Mouse (Mus musculus): ENCODE data around the gene Atxn7. TPM values are rescaled to one million over a fixed set of nuclear protein-coding genes. Genes with fewer than 3 reads are reported as not detected.

Atxn7 gene
- polyA plus RNA-seq, 1 experiment from 2014 or later, result 2.7 TPM

DNA sequence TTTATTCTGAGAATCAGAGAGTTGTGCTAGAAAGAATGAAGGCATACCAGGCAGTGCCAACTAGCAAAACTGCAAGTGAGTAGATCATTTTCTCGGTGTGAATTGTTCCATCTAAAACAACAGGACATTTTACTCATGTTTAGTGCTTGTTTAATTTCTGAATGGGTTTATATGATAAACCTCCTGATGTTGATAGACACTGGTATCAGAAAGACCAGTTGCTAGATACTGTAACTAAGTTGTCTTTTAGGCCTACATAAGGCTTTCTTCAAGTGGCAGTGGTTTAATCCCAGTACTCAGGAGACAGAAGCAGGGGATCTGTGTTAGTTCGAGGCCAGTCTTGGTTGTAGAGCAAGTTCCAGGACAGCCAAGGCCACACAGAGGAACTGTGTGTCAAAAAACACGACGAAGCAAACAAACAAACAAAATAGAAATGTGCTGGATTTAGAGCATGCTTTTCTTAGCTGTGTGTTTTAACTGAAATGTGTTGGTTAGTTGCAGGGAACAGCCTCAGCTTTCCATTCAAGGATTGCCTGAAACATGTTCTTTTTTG is 125.5 kb downstream of the Atxn7 start:
- H3K36me3 ChIP-seq (ENCODE audit: control insufficient read depth, insufficient read depth), result peaks cover 19% of the 10 kb centered on the region
- WGBS, result 78% methylated on average over 4 of the region's 4 CpGs
- no peak for ATAC-seq (replicated peaks; ENCODE audit: extremely low read depth, insufficient read depth, low FRiP score)
- no peak overlapping the region for H3K9ac ChIP-seq (ENCODE audit: low read length)
- no peaks in the 10 kb centered on the region for H3K27me3 ChIP-seq (ENCODE audit: control insufficient read depth, insufficient read depth, low read length)
- no peak overlapping the region for H3K27ac ChIP-seq (ENCODE audit: low read length)
- no peak overlapping the region for H3K4me3 ChIP-seq (ENCODE audit: low read length)
- no peak overlapping the region for H3K4me2 ChIP-seq (ENCODE audit: low read depth, low read length)
- no peaks in the 10 kb centered on the region for H3K9me3 ChIP-seq (replicated peaks; ENCODE audit: control insufficient read depth, low read length)
- H3K4me1 ChIP-seq (ENCODE audit: control insufficient read depth, insufficient read depth, low read length), result peaks cover 14% of the 10 kb centered on the region

GRCm38 (mm10) chr14:14087348-14087747 is 126.1 kb downstream of the Atxn7 start:
- H3K4me2 ChIP-seq (ENCODE audit: low read depth, low read length), result no peak overlapping the region
- peaks cover 19% of the 10 kb centered on the region for H3K36me3 ChIP-seq (ENCODE audit: control insufficient read depth, insufficient read depth)
- H3K27me3 ChIP-seq (ENCODE audit: control insufficient read depth, insufficient read depth, low read length), result no peaks in the 10 kb centered on the region
- H3K4me1 ChIP-seq (ENCODE audit: control insufficient read depth, insufficient read depth, low read length), result peaks cover 14% of the 10 kb centered on the region
- ATAC-seq (replicated peaks; ENCODE audit: extremely low read depth, insufficient read depth, low FRiP score), result no peak
- H3K4me3 ChIP-seq (ENCODE audit: low read length), result no peak overlapping the region
- 73% methylated on average over 6 of the region's 6 CpGs for WGBS
- H3K9me3 ChIP-seq (replicated peaks; ENCODE audit: control insufficient read depth, low read length), result no peaks in the 10 kb centered on the region
- H3K27ac ChIP-seq (ENCODE audit: low read length), result no peak overlapping the region; the same call in 1 of the 2 replicates
- no peak overlapping the region for H3K9ac ChIP-seq (ENCODE audit: low read length)

- Histone ChIP-seq H3K4me2 (ENCODE audit: low read depth, low read length) (peak overlapping the region; percentile 31; the same call in 1 of the 2 replicates), H3K4me3 (ENCODE audit: low read length) (no peak overlapping the region), H3K27ac (ENCODE audit: low read length) (peak overlapping the region; percentile 60), H3K27me3 (ENCODE audit: control insufficient read depth, insufficient read depth, low read length) (no peaks in the 10 kb centered on the region), H3K4me1 (ENCODE audit: control insufficient read depth, insufficient read depth, low read length) (peaks cover 14% of the 10 kb centered on the region), H3K9ac (ENCODE audit: low read length) (no peak overlapping the region), H3K36me3 (ENCODE audit: control insufficient read depth, insufficient read depth) (peaks cover 21% of the 10 kb centered on the region), H3K9me3 (replicated peaks; ENCODE audit: control insufficient read depth, low read length) (no peaks in the 10 kb centered on the region)
- peak; percentile 74 for ATAC-seq (replicated peaks; ENCODE audit: extremely low read depth, insufficient read depth, low FRiP score)
- WGBS, result 32% methylated on average over 9 of the region's 9 CpGs
Observed at GRCm38 (mm10) chr14:14088016-14088791, 127.0 kb downstream of the Atxn7 start.

DNA sequence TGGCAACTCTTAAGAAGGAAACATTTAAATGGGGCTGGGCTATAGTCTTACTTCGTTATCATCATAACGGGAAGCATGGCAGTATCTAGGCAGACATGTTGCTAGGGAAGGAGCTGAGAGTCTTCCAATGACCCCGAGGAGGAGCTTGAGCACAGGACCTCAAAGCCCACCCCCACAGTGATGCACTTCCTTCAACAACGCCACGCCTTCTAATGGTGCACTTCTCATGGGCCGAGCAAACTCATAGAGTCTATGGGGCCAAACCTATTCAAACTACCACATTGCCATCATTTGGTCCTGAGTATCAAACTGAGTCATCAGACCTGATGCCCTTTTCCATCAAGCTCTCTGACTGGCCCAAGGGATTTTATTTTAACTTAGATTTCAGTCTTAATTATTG is 129.3 kb downstream of the Atxn7 start:
- no peak for ATAC-seq (replicated peaks; ENCODE audit: extremely low read depth, insufficient read depth, low FRiP score)
- H3K9ac ChIP-seq (ENCODE audit: low read length), result no peak overlapping the region
- no peak overlapping the region for H3K4me3 ChIP-seq (ENCODE audit: low read length)
- WGBS, result 92% methylated on average over 6 of the region's 6 CpGs
- peaks cover 24% of the 10 kb centered on the region for H3K36me3 ChIP-seq (ENCODE audit: control insufficient read depth, insufficient read depth)
- no peak overlapping the region for H3K4me2 ChIP-seq (ENCODE audit: low read depth, low read length)
- H3K4me1 ChIP-seq (ENCODE audit: control insufficient read depth, insufficient read depth, low read length), result peaks cover 14% of the 10 kb centered on the region
- H3K27ac ChIP-seq (ENCODE audit: low read length), result no peak overlapping the region
- H3K27me3 ChIP-seq (ENCODE audit: control insufficient read depth, insufficient read depth, low read length), result no peaks in the 10 kb centered on the region
- H3K9me3 ChIP-seq (replicated peaks; ENCODE audit: control insufficient read depth, low read length), result no peaks in the 10 kb centered on the region

DNA sequence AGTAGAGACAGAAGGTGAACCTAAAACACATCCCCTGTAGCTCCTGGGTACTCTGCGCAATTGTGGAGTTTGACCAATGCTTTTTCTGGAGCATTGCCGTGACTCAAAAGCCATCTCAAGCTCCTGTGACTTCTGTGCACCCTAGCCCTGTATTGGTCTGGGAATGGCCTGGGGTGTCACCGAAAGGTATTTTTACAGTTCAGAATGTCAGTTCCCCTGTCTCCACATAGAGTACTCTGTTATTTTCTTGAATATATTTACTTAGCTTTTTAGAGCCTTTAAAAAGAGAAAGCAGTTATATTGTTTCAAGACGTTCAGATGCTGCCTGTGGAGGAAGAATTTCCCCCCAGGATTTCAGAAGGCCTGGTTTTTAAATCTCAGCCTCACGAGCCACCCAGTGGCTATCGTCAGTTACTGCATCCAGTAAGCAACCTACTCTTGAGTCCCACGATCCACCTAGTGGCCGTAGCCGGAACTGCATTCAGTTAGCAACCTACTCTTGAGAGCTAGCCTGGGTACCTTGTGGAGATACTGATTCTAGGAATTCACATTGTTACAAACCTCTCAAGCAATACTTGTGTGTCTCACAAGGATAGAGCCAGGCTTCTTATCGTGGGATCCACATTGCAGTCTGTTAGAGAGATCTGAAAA is 137.2 kb downstream of the Atxn7 start:
- Histone ChIP-seq H3K27me3 (ENCODE audit: control insufficient read depth, insufficient read depth, low read length) (no peaks in the 10 kb centered on the region), H3K4me3 (ENCODE audit: low read length) (no peak overlapping the region), H3K4me2 (ENCODE audit: low read depth, low read length) (no peak overlapping the region), H3K36me3 (ENCODE audit: control insufficient read depth, insufficient read depth) (peaks cover 43% of the 10 kb centered on the region), H3K9me3 (replicated peaks; ENCODE audit: control insufficient read depth, low read length) (no peaks in the 10 kb centered on the region), H3K4me1 (ENCODE audit: control insufficient read depth, insufficient read depth, low read length) (no peaks in the 10 kb centered on the region), H3K9ac (ENCODE audit: low read length) (no peak overlapping the region), H3K27ac (ENCODE audit: low read length) (no peak overlapping the region)
- ATAC-seq (replicated peaks; ENCODE audit: extremely low read depth, insufficient read depth, low FRiP score), result peak; percentile 41; the same call in 1 of the 2 replicates
- 27% methylated on average over 10 of the region's 10 CpGs for WGBS

- Histone ChIP-seq H3K27me3 (ENCODE audit: control insufficient read depth, insufficient read depth, low read length) (no peaks in the 10 kb centered on the region), H3K27ac (ENCODE audit: low read length) (no peak overlapping the region), H3K4me2 (ENCODE audit: low read depth, low read length) (no peak overlapping the region), H3K4me3 (ENCODE audit: low read length) (no peak overlapping the region), H3K9me3 (replicated peaks; ENCODE audit: control insufficient read depth, low read length) (no peaks in the 10 kb centered on the region), H3K4me1 (ENCODE audit: control insufficient read depth, insufficient read depth, low read length) (no peaks in the 10 kb centered on the region), H3K36me3 (ENCODE audit: control insufficient read depth, insufficient read depth) (peaks cover 41% of the 10 kb centered on the region), H3K9ac (ENCODE audit: low read length) (no peak overlapping the region)
- no peak for ATAC-seq (replicated peaks; ENCODE audit: extremely low read depth, insufficient read depth, low FRiP score)
- WGBS, result 92% methylated on average over 8 of the region's 8 CpGs
Observed at GRCm38 (mm10) chr14:14100773-14101280, 139.6 kb downstream of the Atxn7 start.

GRCm38 (mm10) chr14:14101296-14101695 is 140.1 kb downstream of the Atxn7 start:
- Histone ChIP-seq H3K4me3 (ENCODE audit: low read length) (no peak overlapping the region), H3K36me3 (ENCODE audit: control insufficient read depth, insufficient read depth) (peaks cover 36% of the 10 kb centered on the region), H3K4me1 (ENCODE audit: control insufficient read depth, insufficient read depth, low read length) (no peaks in the 10 kb centered on the region), H3K27me3 (ENCODE audit: control insufficient read depth, insufficient read depth, low read length) (no peaks in the 10 kb centered on the region), H3K4me2 (ENCODE audit: low read depth, low read length) (no peak overlapping the region), H3K9me3 (replicated peaks; ENCODE audit: control insufficient read depth, low read length) (no peaks in the 10 kb centered on the region), H3K9ac (ENCODE audit: low read length) (no peak overlapping the region), H3K27ac (ENCODE audit: low read length) (no peak overlapping the region)
- WGBS, result 88% methylated on average over 9 of the region's 9 CpGs
- ATAC-seq (replicated peaks; ENCODE audit: extremely low read depth, insufficient read depth, low FRiP score), result no peak

- H3K27ac ChIP-seq (ENCODE audit: low read length), result no peak overlapping the region
- H3K4me2 ChIP-seq (ENCODE audit: low read depth, low read length), result no peak overlapping the region
- no peaks in the 10 kb centered on the region for H3K27me3 ChIP-seq (ENCODE audit: control insufficient read depth, insufficient read depth, low read length)
- WGBS, result 63% methylated on average over 13 of the region's 13 CpGs
- no peaks in the 10 kb centered on the region for H3K4me1 ChIP-seq (ENCODE audit: control insufficient read depth, insufficient read depth, low read length)
- no peak for ATAC-seq (replicated peaks; ENCODE audit: extremely low read depth, insufficient read depth, low FRiP score)
- H3K36me3 ChIP-seq (ENCODE audit: control insufficient read depth, insufficient read depth), result peaks cover 29% of the 10 kb centered on the region
- no peaks in the 10 kb centered on the region for H3K9me3 ChIP-seq (replicated peaks; ENCODE audit: control insufficient read depth, low read length)
- H3K9ac ChIP-seq (ENCODE audit: low read length), result no peak overlapping the region
- H3K4me3 ChIP-seq (ENCODE audit: low read length), result no peak overlapping the region
Observed at GRCm38 (mm10) chr14:14104213-14104929, 143.1 kb downstream of the Atxn7 start.
